Mouse (Mus musculus) spleen, adult 2 months (tissue): ENCODE data around the gene Ywhag. TPM values are rescaled to one million over a fixed set of nuclear protein-coding genes. Genes with fewer than 3 reads are reported as not detected.

ENCODE experiments used
- DNase-seq, 2 experiments: peaks; one replicate each; pipeline versions ENCODE4 v3.0.0 to v3.0.0-alpha.2; 2012 to 2021; ENCODE audit warnings: low spot score in 2 of 2, low read depth in 1 of 2
- H3K27ac ChIP-seq: fragments of 200-500 bp; 2 replicates; pipeline ENCODE4 v1.5.1; 2012; ENCODE audit warnings: low read length, inconsistent platforms; ENCODE audit not compliant: insufficient read depth
- H3K27me3 ChIP-seq: fragments of 200-500 bp; 2 replicates; pipeline ENCODE4 v1.6.1; 2012; ENCODE audit warnings: mild to moderate bottlenecking, moderate library complexity, low read length, inconsistent platforms; ENCODE audit not compliant: control insufficient read depth, insufficient read depth
- H3K36me3 ChIP-seq: fragments of 200-500 bp; 2 replicates; pipeline ENCODE4 v1.6.1; 2012; ENCODE audit warnings: mild to moderate bottlenecking, low read length, inconsistent platforms; ENCODE audit not compliant: control insufficient read depth, insufficient read depth
- H3K4me1 ChIP-seq: fragments of 200-500 bp; 2 replicates; pipeline ENCODE4 v1.6.1; 2011; ENCODE audit warnings: inconsistent platforms; ENCODE audit not compliant: control insufficient read depth, insufficient read depth, insufficient read length
- H3K4me3 ChIP-seq: fragments of 200-500 bp; 2 replicates; pipeline ENCODE4 v1.5.1; 2011; ENCODE audit warnings: mild to moderate bottlenecking, inconsistent platforms; ENCODE audit not compliant: insufficient read depth, insufficient read length; ENCODE audit errors: extremely low read depth
- CTCF ChIP-seq: fragments of 200-500 bp; IDR thresholded peaks from 2 replicates; pipeline ENCODE4 v1.5.1; 2011; ENCODE audit warnings: mild to moderate bottlenecking, inconsistent platforms; ENCODE audit not compliant: insufficient read depth, insufficient read length, insufficient replicate concordance; ENCODE audit errors: extremely low read depth
- POLR2A ChIP-seq: fragments of 200-500 bp; IDR thresholded peaks from 2 replicates; pipeline ENCODE4 v1.6.1; 2011; ENCODE audit warnings: low read depth, low read length, inconsistent platforms
- WGBS: fragments of 180-500 bp; shearing (Covaris S2); methylation state at CpG from one replicate; pipeline ENCODE4 v1.1.7; 2018; 5-methylcytosine and 5-hydroxymethylcytosine counted together
- polyA plus RNA-seq: library from polyadenylated mRNA; depleted of rRNA; stranded (reverse); fragments of >200 nt; gene quantifications from 2 replicates; pipeline ENCODE4 v1.2.3, GENCODE M21; 2012

Gene Ywhag
- polyA plus RNA-seq, 1 experiment = 40.9 TPM

GRCm38 (mm10) chr5:135907256-135907655 lies 27.2 kb downstream of the Ywhag start:
- Histone ChIP-seq H3K36me3 (peaks cover 20% of the 10 kb centered on the region), H3K27ac (no peak overlapping the region), H3K27me3 (0 out of 2 replicates have a peak, but pooled peaks cover 2% of the 10 kb centered on the region), H3K4me1 (no peaks in the 10 kb centered on the region; the same call in 1 of the 2 replicates), H3K4me3 (no peak overlapping the region)
- no peak for DNase-seq
- WGBS = 85% methylated on average over 13 of the region's 13 CpGs
- no peak for TF ChIP-seq CTCF
- TF ChIP-seq POLR2A = no peak

- H3K4me1 ChIP-seq = no peaks in the 10 kb centered on the region; the same call in 1 of the 2 replicates
- H3K27me3 ChIP-seq = 0 out of 2 replicates have a peak, but pooled peaks cover 2% of the 10 kb centered on the region
- H3K36me3 ChIP-seq = peaks cover 20% of the 10 kb centered on the region
- no peak overlapping the region for H3K27ac ChIP-seq
- WGBS = 44% methylated on average over 4 of the region's 4 CpGs
- no peak for DNase-seq
- TF ChIP-seq POLR2A = no peak
- no peak for TF ChIP-seq CTCF
- H3K4me3 ChIP-seq = no peak overlapping the region
These were observed 27.6 kb downstream of the Ywhag start for GRCm38 (mm10) chr5:135906846-135907245.

- Histone ChIP-seq H3K27me3 (0 out of 2 replicates have a peak, but pooled peaks cover 2% of the 10 kb centered on the region), H3K27ac (no peak overlapping the region), H3K4me1 (no peaks in the 10 kb centered on the region; the same call in 1 of the 2 replicates), H3K36me3 (peaks cover 14% of the 10 kb centered on the region), H3K4me3 (no peak overlapping the region)
- WGBS = 59% methylated on average over 8 of the region's 8 CpGs
- no peak for DNase-seq
- TF ChIP-seq CTCF (no peak), POLR2A (no peak)
These were observed 28.8 kb downstream of the Ywhag start for GRCm38 (mm10) chr5:135905320-135906225.

- Histone ChIP-seq H3K27ac (no peak overlapping the region), H3K4me1 (no peaks in the 10 kb centered on the region; the same call in 1 of the 2 replicates), H3K36me3 (peaks cover 4% of the 10 kb centered on the region), H3K27me3 (0 out of 2 replicates have a peak, but pooled peaks cover 2% of the 10 kb centered on the region), H3K4me3 (no peak overlapping the region)
- TF ChIP-seq POLR2A = no peak
- no peak for TF ChIP-seq CTCF
- 73% methylated on average over 5 of the region's 5 CpGs for WGBS
- no peak for DNase-seq
These were observed 30.2 kb downstream of the Ywhag start for GRCm38 (mm10) chr5:135904259-135904658.

- H3K4me1 ChIP-seq = no peaks in the 10 kb centered on the region; the same call in 1 of the 2 replicates
- no peak overlapping the region for H3K27ac ChIP-seq
- peak in 1 of 2 experiments; percentile 66 for DNase-seq
- 0 out of 2 replicates have a peak, but pooled peaks cover 2% of the 10 kb centered on the region for H3K27me3 ChIP-seq
- H3K36me3 ChIP-seq = no peaks in the 10 kb centered on the region
- H3K4me3 ChIP-seq = peak overlapping the region; percentile 18; the same call in 1 of the 2 replicates
- TF ChIP-seq POLR2A = no peak
- TF ChIP-seq CTCF = peak; percentile 89
- 12% methylated on average over 30 of the region's 30 CpGs for WGBS
These were observed 30.8 kb downstream of the Ywhag start for GRCm38 (mm10) chr5:135903551-135904151.

- H3K27me3 ChIP-seq = 0 out of 2 replicates have a peak, but pooled peaks cover 2% of the 10 kb centered on the region
- 61% methylated on average over 7 of the region's 7 CpGs for WGBS
- TF ChIP-seq POLR2A (no peak), CTCF (no peak)
- no peak overlapping the region for H3K4me3 ChIP-seq
- DNase-seq = no peak
- no peak overlapping the region for H3K27ac ChIP-seq
- no peaks in the 10 kb centered on the region for H3K36me3 ChIP-seq
- no peaks in the 10 kb centered on the region; the same call in 1 of the 2 replicates for H3K4me1 ChIP-seq
These were observed 31.4 kb downstream of the Ywhag start for GRCm38 (mm10) chr5:135903058-135903457.
